Mouse (Mus musculus): ENCODE data around the gene Bphl. TPM values are rescaled to one million over a fixed set of nuclear protein-coding genes. Genes with fewer than 3 reads are reported as not detected.
A peak's percentile ranks its signal among the peaks of the same experiment; 100 is the strongest.

Gene Bphl
- 44.5 and 48.4 TPM in 2 replicates for polyA plus RNA-seq (2012; ENCODE audit: insufficient read depth, insufficient read length, missing spikeins)

DNA sequence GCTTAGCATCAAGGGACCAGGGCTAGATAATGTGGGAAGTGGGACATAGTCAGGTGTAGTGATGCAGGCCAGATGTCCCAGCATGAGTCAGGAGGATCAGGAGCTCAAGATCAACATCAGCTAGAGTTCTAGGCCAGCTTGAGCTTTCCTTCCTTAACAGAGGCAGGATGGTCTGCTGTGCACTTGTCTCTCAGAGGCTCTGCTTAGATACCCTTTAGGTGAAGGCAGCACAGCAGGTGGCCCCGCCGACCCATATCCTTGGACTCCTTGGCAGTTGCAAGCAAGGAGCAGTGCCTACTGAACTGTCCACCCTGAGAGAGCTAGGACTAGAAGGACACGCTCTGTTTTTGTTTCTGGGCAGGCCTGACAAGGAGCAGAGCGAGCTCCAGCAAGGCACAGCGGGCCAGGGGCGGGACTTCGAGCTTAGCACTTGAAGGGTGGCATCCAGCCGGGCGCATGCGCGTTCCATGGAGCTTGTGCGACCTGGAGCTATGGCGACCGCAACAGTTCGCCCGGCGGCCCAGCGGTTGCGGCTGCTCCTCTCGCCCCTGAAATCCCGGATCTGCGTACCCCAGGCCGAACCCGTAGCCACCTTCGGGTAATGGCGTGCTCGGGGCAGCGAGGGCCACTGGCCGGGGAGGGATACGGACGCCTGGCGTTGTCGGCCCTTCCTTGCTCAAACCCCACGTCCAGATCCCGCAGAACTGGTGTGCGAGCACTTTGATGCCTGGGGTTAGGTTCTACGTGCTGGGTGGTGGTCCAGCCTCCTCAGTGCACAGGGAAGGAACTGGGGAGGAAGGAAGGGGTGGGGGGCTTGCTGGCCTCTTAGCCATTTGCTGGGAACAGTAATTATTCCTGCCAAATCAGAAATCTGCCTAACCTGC is at the start of gene Bphl:
Gene Bphl, plus strand, starts transcription at position 426 of the 884 bp plus-strand sequence.
- Histone ChIP-seq H3K27ac (ENCODE audit: insufficient read depth, low read depth, low read length) (peak within 1 kb of the TSS; percentile 55), H3K4me1 (ENCODE audit: control insufficient read depth, insufficient read depth, low read length) (peaks cover 13% of the 10 kb centered on the region), H3K4me3 (ENCODE audit: insufficient read depth, low read length) (peak within 1 kb of the TSS; percentile 87)
- TF ChIP-seq CTCF (IDR thresholded peaks at IDR 0.05; ENCODE audit: low read depth, low read length), result no peak
- TF ChIP-seq POLR2A (IDR thresholded peaks at IDR 0.05; ENCODE audit: borderline replicate concordance, low read depth, low read length), result no peak; the same call in 1 of the 2 replicates

- Histone ChIP-seq H3K27ac (ENCODE audit: insufficient read depth, low read depth, low read length) (no peak overlapping the region), H3K4me1 (ENCODE audit: control insufficient read depth, insufficient read depth, low read length) (no peaks in the 10 kb centered on the region), H3K4me3 (ENCODE audit: insufficient read depth, low read length) (no peak overlapping the region)
- TF ChIP-seq POLR2A (IDR thresholded peaks at IDR 0.05; ENCODE audit: borderline replicate concordance, low read depth, low read length), result no peak
- TF ChIP-seq CTCF (IDR thresholded peaks at IDR 0.05; ENCODE audit: low read depth, low read length), result no peak
Measured at GRCm38 (mm10) chr13:33989625-33990024, 47.8 kb upstream of the Bphl start.

DNA sequence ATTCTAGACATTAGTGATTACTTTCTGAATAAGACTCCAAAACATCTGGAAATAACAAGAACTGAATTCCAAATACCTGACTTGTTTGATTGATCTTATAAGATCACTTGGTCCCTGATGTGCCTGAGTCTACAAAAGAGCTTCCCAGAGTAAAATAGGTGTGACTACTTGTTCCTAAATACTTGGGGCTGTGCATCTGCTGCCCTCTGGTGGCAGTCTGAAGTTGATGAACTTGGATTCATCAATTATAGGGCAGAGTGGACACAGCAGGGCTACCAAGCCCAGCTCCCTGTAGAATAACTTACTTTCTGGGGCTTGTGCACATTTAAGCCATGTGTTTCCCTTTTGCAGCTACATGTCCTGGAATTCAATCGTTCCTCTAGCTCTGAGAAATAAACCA is 42.2 kb upstream of the Bphl start:
- H3K27ac ChIP-seq (ENCODE audit: insufficient read depth, low read depth, low read length), result no peak overlapping the region
- no peak overlapping the region for H3K4me3 ChIP-seq (ENCODE audit: insufficient read depth, low read length)
- peaks cover 10% of the 10 kb centered on the region for H3K4me1 ChIP-seq (ENCODE audit: control insufficient read depth, insufficient read depth, low read length)
- TF ChIP-seq CTCF (IDR thresholded peaks at IDR 0.05; ENCODE audit: low read depth, low read length) (peak; percentile 39), POLR2A (IDR thresholded peaks at IDR 0.05; ENCODE audit: borderline replicate concordance, low read depth, low read length) (no peak)

GRCm38 (mm10) chr13:34002058-34003006 is 35.1 kb upstream of the Bphl start, which contains the start of the genes Ripk1 and Serpinb6a:
Gene Ripk1, plus strand, starts transcription at chr13:34002363.
Gene Serpinb6a, minus strand, starts transcription at chr13:34002794.
- peaks cover 20% of the 10 kb centered on the region for H3K4me1 ChIP-seq (ENCODE audit: control insufficient read depth, insufficient read depth, low read length)
- no peak for TF ChIP-seq POLR2A (IDR thresholded peaks at IDR 0.05; ENCODE audit: borderline replicate concordance, low read depth, low read length)
- TF ChIP-seq CTCF (IDR thresholded peaks at IDR 0.05; ENCODE audit: low read depth, low read length), result peak; percentile 30; the same call in 1 of the 2 replicates
- H3K4me3 ChIP-seq (ENCODE audit: insufficient read depth, low read length), result peak within 1 kb of the TSS; percentile 95
- H3K27ac ChIP-seq (ENCODE audit: insufficient read depth, low read depth, low read length), result peak within 1 kb of the TSS; percentile 84

DNA sequence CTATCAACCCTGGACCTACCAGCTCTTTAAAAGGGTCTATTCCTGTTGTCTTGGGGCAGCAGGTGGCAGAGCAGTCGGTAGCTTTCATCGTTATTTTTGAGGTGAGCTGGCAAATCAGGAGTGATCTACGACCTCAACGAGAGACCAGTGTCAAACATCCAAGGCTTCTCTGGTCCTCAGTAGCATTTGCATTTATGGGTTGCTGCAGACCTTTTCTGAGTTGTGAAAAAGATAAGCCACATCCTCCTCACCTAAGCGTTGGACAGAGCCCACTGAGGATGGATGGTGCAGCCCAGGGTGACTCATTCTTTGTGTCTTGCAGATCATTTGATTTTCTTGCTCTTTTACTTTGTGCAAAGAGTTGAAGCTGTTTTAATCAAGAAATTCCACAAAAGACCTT is 34.3 kb upstream of the Bphl start:
- peaks cover 21% of the 10 kb centered on the region for H3K4me1 ChIP-seq (ENCODE audit: control insufficient read depth, insufficient read depth, low read length)
- H3K27ac ChIP-seq (ENCODE audit: insufficient read depth, low read depth, low read length), result peak overlapping the region; percentile 19; the same call in 1 of the 2 replicates
- peak overlapping the region; percentile 95 for H3K4me3 ChIP-seq (ENCODE audit: insufficient read depth, low read length)
- TF ChIP-seq CTCF (IDR thresholded peaks at IDR 0.05; ENCODE audit: low read depth, low read length), result no peak
- TF ChIP-seq POLR2A (IDR thresholded peaks at IDR 0.05; ENCODE audit: borderline replicate concordance, low read depth, low read length), result no peak

DNA sequence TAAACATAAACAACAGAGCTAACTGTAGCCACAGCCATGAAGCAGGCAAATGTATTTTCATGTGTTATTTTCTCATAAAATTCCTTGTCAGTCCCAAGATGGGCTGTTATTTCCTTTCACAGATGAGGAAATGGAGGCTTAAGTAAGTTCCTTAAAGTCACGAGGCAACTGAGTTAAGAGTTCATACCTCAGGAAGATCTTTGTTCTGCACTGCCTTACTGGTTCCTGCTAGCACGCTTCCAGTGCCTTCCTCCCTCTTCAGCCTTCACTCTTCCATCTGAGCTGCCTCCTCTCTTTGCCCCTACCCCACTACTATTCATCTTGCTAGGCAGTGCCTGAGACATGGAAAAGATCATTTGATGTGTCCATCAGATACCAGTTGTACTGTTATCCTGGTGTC is 30.2 kb upstream of the Bphl start:
- Histone ChIP-seq H3K27ac (ENCODE audit: insufficient read depth, low read depth, low read length) (peak overlapping the region; percentile 73), H3K4me1 (ENCODE audit: control insufficient read depth, insufficient read depth, low read length) (peaks cover 17% of the 10 kb centered on the region), H3K4me3 (ENCODE audit: insufficient read depth, low read length) (no peak overlapping the region)
- TF ChIP-seq POLR2A (IDR thresholded peaks at IDR 0.05; ENCODE audit: borderline replicate concordance, low read depth, low read length) (no peak), CTCF (IDR thresholded peaks at IDR 0.05; ENCODE audit: low read depth, low read length) (no peak)

DNA sequence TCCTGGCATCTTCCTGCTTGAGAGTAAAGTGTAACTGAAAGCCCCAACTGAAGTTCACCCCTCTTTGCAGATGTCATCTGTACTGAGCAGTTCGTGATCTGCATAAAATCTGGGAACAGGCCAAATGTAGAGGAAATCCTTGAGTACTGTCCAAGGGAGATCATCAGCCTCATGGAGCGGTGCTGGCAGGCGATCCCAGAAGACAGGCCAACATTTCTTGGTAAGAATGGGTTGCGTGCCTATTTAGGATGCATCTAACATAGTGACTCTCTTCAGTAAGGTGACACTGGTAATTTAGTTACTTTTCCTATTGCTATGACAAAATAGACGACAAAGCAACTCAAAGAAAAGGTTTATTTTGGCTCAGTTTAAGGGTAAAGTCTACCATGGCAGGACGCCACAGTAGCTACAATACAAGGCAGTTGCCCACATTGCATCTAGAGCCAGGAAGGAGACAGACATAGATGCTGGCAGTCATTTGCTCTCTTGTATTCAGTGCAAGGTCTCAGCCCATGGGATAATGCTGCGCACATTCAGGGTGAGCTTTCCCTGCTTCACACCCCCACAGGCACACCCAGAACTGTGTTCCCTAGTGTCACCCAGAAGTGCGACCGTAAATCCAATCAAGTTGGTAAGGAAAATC is 20.3 kb upstream of the Bphl start:
- H3K4me1 ChIP-seq (ENCODE audit: control insufficient read depth, insufficient read depth, low read length), result peaks cover 6% of the 10 kb centered on the region
- no peak overlapping the region for H3K4me3 ChIP-seq (ENCODE audit: insufficient read depth, low read length)
- no peak overlapping the region for H3K27ac ChIP-seq (ENCODE audit: insufficient read depth, low read depth, low read length)
- TF ChIP-seq POLR2A (IDR thresholded peaks at IDR 0.05; ENCODE audit: borderline replicate concordance, low read depth, low read length) (no peak), CTCF (IDR thresholded peaks at IDR 0.05; ENCODE audit: low read depth, low read length) (no peak)

- H3K4me1 ChIP-seq (ENCODE audit: control insufficient read depth, insufficient read depth, low read length), result peaks cover 6% of the 10 kb centered on the region
- no peak overlapping the region for H3K4me3 ChIP-seq (ENCODE audit: insufficient read depth, low read length)
- no peak overlapping the region for H3K27ac ChIP-seq (ENCODE audit: insufficient read depth, low read depth, low read length)
- TF ChIP-seq POLR2A (IDR thresholded peaks at IDR 0.05; ENCODE audit: borderline replicate concordance, low read depth, low read length) (no peak), CTCF (IDR thresholded peaks at IDR 0.05; ENCODE audit: low read depth, low read length) (no peak)
Measured at GRCm38 (mm10) chr13:34018521-34018920, 18.9 kb upstream of the Bphl start.

GRCm38 (mm10) chr13:34021998-34022397 is 15.4 kb upstream of the Bphl start:
- no peak overlapping the region for H3K27ac ChIP-seq (ENCODE audit: insufficient read depth, low read depth, low read length)
- no peak overlapping the region for H3K4me3 ChIP-seq (ENCODE audit: insufficient read depth, low read length)
- TF ChIP-seq CTCF (IDR thresholded peaks at IDR 0.05; ENCODE audit: low read depth, low read length), result no peak
- TF ChIP-seq POLR2A (IDR thresholded peaks at IDR 0.05; ENCODE audit: borderline replicate concordance, low read depth, low read length), result no peak
- H3K4me1 ChIP-seq (ENCODE audit: control insufficient read depth, insufficient read depth, low read length), result peaks cover 6% of the 10 kb centered on the region
